Mouse (Mus musculus) limb, embryonic 11.5 days (tissue): ENCODE measurements around the gene Grik4. TPM values are rescaled to one million over a fixed set of nuclear protein-coding genes. Genes with fewer than 3 reads are reported as not detected.

Source experiments
- ATAC-seq: fragments of 200-750 bp; cut with Nextera tagmentation; 2 replicates; pipeline ENCODE4 v1.8.0; 2017; ENCODE audit warnings: low read depth; ENCODE audit not compliant: insufficient number of reproducible peaks, low FRiP score, low TSS enrichment
- DNase-seq: peaks from one replicate; pipeline ENCODE4 v3.0.0-alpha.2; 2015; ENCODE audit warnings: low spot score
- H3K27ac ChIP-seq: fragments of 300-500 bp; sonication (generic); replicated peaks from 2 replicates; pipeline ENCODE4 v1.5.1; 2014; ENCODE audit warnings: low read depth, mild to moderate bottlenecking, low read length
- H3K27me3 ChIP-seq: fragments of 300-500 bp; sonication (generic); 2 replicates; pipeline ENCODE4 v1.6.1; 2014; ENCODE audit warnings: mild to moderate bottlenecking, low read length, mixed read lengths; ENCODE audit not compliant: control insufficient read depth, insufficient read depth
- H3K36me3 ChIP-seq: fragments of 300-500 bp; sonication (generic); 2 replicates; pipeline ENCODE4 v1.6.1; 2014; ENCODE audit warnings: mild to moderate bottlenecking, low read length, moderate library complexity, mixed read lengths; ENCODE audit not compliant: control insufficient read depth, insufficient read depth
- H3K4me1 ChIP-seq: fragments of 300-500 bp; sonication (generic); 2 replicates; pipeline ENCODE4 v1.6.1; 2014; ENCODE audit warnings: low read length, mixed read lengths; ENCODE audit not compliant: control insufficient read depth, insufficient read depth
- H3K4me2 ChIP-seq: fragments of 300-500 bp; sonication (generic); 2 replicates; pipeline ENCODE4 v1.6.1; 2014; ENCODE audit warnings: low read depth, mild to moderate bottlenecking, moderate library complexity; ENCODE audit not compliant: severe bottlenecking
- H3K4me3 ChIP-seq: fragments of 300-500 bp; sonication (generic); 2 replicates; pipeline ENCODE4 v1.5.1; 2014; ENCODE audit warnings: low read depth, low read length
- H3K9ac ChIP-seq: fragments of 300-500 bp; sonication (generic); 2 replicates; pipeline ENCODE4 v1.6.1; 2014; ENCODE audit warnings: mild to moderate bottlenecking, low read length
- H3K9me3 ChIP-seq: fragments of 300-500 bp; sonication (generic); 2 replicates; pipeline ENCODE4 v1.6.1; 2016; ENCODE audit warnings: low read length; ENCODE audit not compliant: control insufficient read depth
- WGBS: fragments of 180-500 bp; shearing (Covaris S2); extraction: QIAGEN DNeasy Blood & Tissue Kit; methylation state at CpG from one replicate; pipeline ENCODE4 v1.1.7; 2014; 5-methylcytosine and 5-hydroxymethylcytosine counted together
- polyA plus RNA-seq: library from polyadenylated mRNA; unstranded; fragments of >200 nt; fragmentation: Nextera tagmentation; extraction: Ambion mirVana; gene quantifications from 2 replicates; pipeline ENCODE4 v1.2.1, GENCODE M21; 2014

Gene Grik4
- polyA plus RNA-seq, 1 experiment from 2014 or later: 1.1 TPM

DNA sequence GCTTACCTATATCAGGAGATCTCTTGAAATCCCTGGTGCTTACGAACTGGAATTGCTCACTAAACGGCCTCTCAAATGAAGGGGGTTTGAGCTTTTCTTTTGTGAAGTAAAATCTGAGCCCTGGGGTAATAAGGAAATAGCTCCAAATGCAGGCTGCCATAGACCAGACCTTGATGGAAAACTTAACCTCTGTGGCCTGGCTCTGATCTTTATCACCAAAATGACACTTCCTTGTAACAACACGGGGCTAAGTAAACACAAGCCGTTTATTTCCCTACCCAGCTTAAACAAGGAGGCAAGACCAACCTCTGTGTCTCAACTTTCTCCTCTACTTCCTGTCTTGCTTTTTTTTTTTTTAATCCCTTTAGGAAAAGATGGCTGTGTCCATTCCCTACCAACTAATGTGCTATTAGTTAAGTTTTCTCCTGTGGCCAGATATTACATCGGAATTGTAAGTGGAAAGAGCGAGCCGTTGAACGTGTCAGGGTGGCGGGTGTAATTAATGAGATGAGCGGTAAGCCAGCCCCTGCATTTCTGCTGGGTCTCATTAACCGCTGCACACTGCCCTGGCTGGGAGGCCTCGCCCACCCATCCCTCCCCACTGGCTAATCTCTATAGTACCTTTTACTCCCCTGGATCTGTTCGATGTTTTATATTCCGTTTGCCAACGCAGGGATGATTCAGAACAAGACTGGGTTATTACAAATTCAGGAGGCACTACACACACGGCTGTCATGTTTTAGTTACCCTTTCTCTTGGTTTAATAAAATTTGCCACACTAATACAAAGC is 47.7 kb downstream of the Grik4 start:
- peaks cover 17% of the 10 kb centered on the region for H3K4me1 ChIP-seq
- WGBS: 1% methylated on average over 16 of the region's 16 CpGs
- no peaks in the 10 kb centered on the region for H3K9me3 ChIP-seq
- 0 out of 2 replicates have a peak, but pooled peaks cover 3% of the 10 kb centered on the region for H3K36me3 ChIP-seq
- no peak overlapping the region for H3K27ac ChIP-seq
- no peak overlapping the region for H3K9ac ChIP-seq
- H3K4me2 ChIP-seq: peak overlapping the region; percentile 98
- DNase-seq (peak; percentile 47), ATAC-seq (no peak)
- H3K27me3 ChIP-seq: 0 out of 2 replicates have a peak, but pooled peaks cover 2% of the 10 kb centered on the region
- H3K4me3 ChIP-seq: peak overlapping the region; percentile 43

DNA sequence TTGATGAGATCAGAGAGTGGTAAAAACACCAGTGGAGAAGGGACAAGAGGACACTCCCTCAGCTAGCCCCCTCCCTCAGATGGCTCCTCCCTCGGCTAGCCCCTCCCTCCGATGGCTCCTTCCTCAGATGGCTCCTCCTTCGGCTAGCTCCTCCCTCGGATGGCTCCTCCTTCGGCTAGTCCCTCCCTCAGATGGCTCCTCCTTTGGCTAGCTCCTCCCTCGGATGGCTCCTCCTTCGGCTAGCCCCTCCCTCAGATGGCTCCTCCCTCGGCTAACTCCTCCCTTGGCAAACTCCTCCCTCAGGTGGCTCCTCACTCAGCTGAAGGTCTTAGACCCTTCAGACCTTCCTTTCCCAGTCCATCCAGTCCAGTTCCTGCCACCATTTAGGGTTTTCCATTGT is 51.5 kb downstream of the Grik4 start:
- DNase-seq (no peak), ATAC-seq (no peak)
- no peak overlapping the region for H3K9ac ChIP-seq
- 85% methylated on average over 8 of the region's 8 CpGs for WGBS
- H3K4me1 ChIP-seq: peaks cover 14% of the 10 kb centered on the region
- H3K27ac ChIP-seq: no peak overlapping the region
- H3K4me3 ChIP-seq: no peak overlapping the region
- no peak overlapping the region for H3K4me2 ChIP-seq
- H3K36me3 ChIP-seq: 0 out of 2 replicates have a peak, but pooled peaks cover 3% of the 10 kb centered on the region
- H3K27me3 ChIP-seq: 0 out of 2 replicates have a peak, but pooled peaks cover under 1% of the 10 kb centered on the region
- H3K9me3 ChIP-seq: no peaks in the 10 kb centered on the region

DNA sequence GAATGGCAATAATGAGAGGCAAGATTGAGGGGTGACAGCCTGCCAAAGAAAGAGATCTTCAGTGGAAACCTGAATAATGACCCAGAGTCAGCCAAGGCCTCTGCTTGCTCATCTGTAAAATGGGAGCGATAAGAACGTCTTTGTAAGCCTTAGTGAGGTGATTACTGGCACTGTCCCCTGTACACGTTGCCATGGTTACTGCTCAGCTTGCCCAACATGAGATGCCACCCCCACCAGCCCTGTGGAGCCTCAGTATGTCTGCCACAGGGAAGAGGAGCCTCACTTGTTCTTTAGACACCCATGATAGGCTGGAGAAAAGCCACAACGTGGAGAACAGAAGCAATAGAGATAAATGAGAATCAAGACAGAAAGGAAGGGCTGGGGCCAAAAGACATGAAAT is 56.4 kb downstream of the Grik4 start:
- Histone ChIP-seq H3K4me1 (peaks cover 5% of the 10 kb centered on the region; the same call in 1 of the 2 replicates), H3K27me3 (no peaks in the 10 kb centered on the region), H3K9me3 (no peaks in the 10 kb centered on the region), H3K4me3 (no peak overlapping the region), H3K4me2 (no peak overlapping the region), H3K27ac (no peak overlapping the region), H3K9ac (no peak overlapping the region), H3K36me3 (0 out of 2 replicates have a peak, but pooled peaks cover 3% of the 10 kb centered on the region)
- 85% methylated on average over 4 of the region's 4 CpGs for WGBS
- DNase-seq (no peak), ATAC-seq (no peak)

DNA sequence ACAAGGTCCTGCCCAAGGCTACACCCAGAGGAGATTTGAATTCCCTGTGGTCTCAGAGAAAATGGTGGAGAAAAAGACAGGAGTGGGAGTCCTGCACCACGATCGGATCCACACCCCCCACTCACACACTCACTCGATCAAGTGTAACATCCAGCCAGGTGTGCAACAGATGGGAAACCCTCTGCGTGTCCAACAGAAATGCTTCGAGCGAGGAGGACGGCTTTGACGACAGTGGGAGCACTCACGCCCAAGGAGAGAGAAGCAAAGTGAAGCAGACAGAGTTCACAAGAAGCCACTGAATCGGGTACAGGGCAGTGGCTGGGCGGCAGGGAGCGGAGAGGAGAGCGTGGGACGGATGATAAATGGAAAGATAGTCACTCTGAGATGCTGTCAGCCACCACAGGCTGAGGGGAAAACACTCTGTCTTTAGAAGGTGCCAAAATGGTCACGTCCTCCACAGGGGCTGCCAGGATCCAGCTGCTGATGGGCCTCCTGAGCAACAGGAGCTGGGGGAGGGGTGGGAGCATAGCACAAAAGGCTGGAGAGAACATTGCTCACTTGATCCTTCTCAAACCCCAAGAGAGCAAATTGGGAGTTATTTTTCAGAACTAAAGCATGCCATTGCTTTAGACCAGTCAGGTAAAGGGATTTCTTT is 58.1 kb downstream of the Grik4 start:
- no peak overlapping the region for H3K4me3 ChIP-seq
- peaks cover 12% of the 10 kb centered on the region for H3K4me1 ChIP-seq
- no peak overlapping the region for H3K27ac ChIP-seq
- no peaks in the 10 kb centered on the region for H3K27me3 ChIP-seq
- no peaks in the 10 kb centered on the region for H3K9me3 ChIP-seq
- no peak for ATAC-seq
- H3K9ac ChIP-seq: no peak overlapping the region
- H3K4me2 ChIP-seq: no peak overlapping the region
- no peaks in the 10 kb centered on the region for H3K36me3 ChIP-seq
- DNase-seq: no peak
- 25% methylated on average over 15 of the region's 15 CpGs for WGBS

DNA sequence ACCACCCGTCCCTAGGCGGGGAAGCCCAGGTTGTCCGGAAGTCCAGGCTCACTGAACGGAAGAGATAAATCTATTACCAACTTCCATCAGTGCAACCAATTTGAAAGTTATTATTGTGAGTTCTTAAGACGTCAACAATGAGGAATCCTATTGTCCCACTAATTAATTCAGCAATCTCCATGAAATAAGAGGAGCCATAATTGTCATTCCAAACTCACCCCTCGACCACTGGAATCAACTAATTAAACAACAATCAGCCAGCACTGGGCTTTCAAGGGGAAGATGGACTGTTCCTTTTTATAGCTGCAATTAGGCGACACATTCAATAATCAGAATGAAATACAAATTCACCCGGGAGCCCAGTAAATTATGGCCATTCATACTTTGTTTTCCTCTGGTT is 58.7 kb downstream of the Grik4 start:
- H3K4me2 ChIP-seq: no peak overlapping the region
- ATAC-seq: no peak

DNA sequence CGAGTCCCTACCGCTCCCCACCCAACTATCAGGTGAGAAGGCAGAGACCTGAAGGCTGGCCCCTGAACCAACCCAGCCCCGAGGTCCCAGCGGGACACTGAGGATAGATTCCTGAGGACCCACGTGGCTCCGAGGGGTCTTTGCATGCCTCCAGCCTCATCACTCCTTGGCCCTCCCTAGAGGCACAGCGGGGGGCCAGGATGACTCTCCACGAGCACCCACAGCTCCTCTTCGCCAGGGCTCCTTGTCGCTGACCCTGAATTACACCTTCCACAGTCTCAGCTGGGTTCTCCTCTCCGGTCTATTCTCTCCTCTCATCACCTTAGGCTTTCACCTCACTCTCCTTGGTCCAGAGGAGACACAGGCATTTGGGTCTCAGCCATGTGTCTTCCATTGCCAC is 59.2 kb downstream of the Grik4 start:
- ATAC-seq (no peak), DNase-seq (no peak)
- Histone ChIP-seq H3K4me1 (peaks cover 11% of the 10 kb centered on the region), H3K27me3 (no peaks in the 10 kb centered on the region), H3K36me3 (no peaks in the 10 kb centered on the region), H3K27ac (no peak overlapping the region), H3K9ac (no peak overlapping the region), H3K4me2 (no peak overlapping the region), H3K4me3 (no peak overlapping the region), H3K9me3 (no peaks in the 10 kb centered on the region)
- 56% methylated on average over 11 of the region's 11 CpGs for WGBS

More for the DNA sequence above, 58.7 kb downstream of the Grik4 start:
- H3K36me3 ChIP-seq: no peaks in the 10 kb centered on the region
- 34% methylated on average over 8 of the region's 8 CpGs for WGBS
- H3K9me3 ChIP-seq: no peaks in the 10 kb centered on the region
- no peak for DNase-seq
- peaks cover 12% of the 10 kb centered on the region for H3K4me1 ChIP-seq
- H3K27me3 ChIP-seq: no peaks in the 10 kb centered on the region
- H3K9ac ChIP-seq: no peak overlapping the region
- H3K27ac ChIP-seq: no peak overlapping the region
- H3K4me3 ChIP-seq: no peak overlapping the region

DNA sequence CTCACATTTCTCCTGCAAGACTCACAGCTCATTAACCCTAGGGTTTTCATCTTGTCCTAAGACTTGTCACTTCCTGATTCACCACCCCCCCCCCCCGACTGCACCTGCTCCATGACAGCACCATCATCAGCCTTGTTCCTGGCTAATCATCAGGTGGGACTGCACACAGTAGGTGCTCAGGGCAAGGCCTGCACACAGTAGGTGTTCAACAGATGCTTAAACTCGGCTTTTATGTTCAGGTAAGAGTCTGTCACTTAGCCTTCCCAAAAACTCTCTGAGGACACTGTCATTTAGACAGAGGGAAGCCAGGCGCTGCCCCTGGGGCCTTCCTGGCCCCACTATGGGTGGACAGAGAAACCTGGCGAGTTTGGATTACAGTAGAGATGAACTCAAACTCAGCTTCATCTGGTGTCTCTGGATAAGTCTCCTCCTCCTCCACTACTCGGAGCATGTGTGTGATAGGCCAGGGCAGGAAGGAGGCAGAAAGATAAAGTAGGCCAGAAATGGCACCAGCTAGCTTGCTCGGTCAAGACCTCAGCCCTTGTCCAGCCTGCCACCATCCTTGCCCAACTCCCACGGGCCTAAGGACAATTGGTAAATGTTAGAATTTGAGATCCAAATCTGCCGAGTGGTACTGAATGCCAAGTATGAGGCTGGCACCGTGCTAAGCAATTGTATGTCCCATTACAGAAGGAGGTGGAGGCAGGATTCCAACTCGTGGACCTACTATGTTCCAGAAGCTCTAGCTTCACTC is 61.1 kb downstream of the Grik4 start:
- Histone ChIP-seq H3K27ac (no peak overlapping the region), H3K27me3 (0 out of 2 replicates have a peak, but pooled peaks cover 1% of the 10 kb centered on the region), H3K9me3 (no peaks in the 10 kb centered on the region), H3K4me3 (no peak overlapping the region), H3K9ac (no peak overlapping the region), H3K4me2 (no peak overlapping the region), H3K4me1 (peaks cover 9% of the 10 kb centered on the region; the same call in 1 of the 2 replicates), H3K36me3 (no peaks in the 10 kb centered on the region)
- WGBS: 85% methylated on average over 10 of the region's 10 CpGs
- DNase-seq (no peak), ATAC-seq (no peak)

DNA sequence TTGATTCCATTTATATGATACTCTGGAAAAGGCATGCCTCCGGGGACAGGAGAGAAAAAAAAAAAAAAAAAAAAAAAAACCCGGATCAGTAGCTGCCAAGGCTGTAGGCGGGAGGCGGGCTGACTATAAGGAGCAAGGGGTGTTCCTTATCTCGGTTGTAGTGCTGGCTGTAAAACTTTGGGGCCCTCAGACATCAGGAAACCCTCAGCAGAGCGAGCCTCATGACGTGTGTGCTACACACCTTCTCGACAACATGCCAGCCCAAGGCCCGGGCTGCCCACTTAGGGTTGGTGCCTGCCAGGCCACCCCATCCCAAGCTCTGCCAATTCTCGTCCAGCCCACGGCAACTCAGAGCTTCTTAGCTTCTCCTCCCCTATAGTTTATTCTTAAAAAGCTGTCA is 62.0 kb downstream of the Grik4 start:
- 36% methylated on average over 11 of the region's 11 CpGs for WGBS
- Histone ChIP-seq H3K4me3 (no peak overlapping the region), H3K4me1 (peaks cover 9% of the 10 kb centered on the region; the same call in 1 of the 2 replicates), H3K9ac (no peak overlapping the region), H3K36me3 (no peaks in the 10 kb centered on the region), H3K27ac (no peak overlapping the region), H3K9me3 (no peaks in the 10 kb centered on the region), H3K27me3 (0 out of 2 replicates have a peak, but pooled peaks cover 2% of the 10 kb centered on the region), H3K4me2 (no peak overlapping the region)
- DNase-seq (no peak), ATAC-seq (no peak)
